8 mouse cellular contexts compared by ENCODE assay signal in genomic region chr3:135826684-135827249, GRCm38 (mm10). TPM values are rescaled to one million over a fixed set of nuclear protein-coding genes. Genes with fewer than 3 reads are reported as not detected.
DNase-seq lines count a peak whose midpoint lies in the region; ATAC-seq and TF ChIP-seq lines count a peak whose summit lies in the region.

No protein-coding gene starts in this region.

- TF ChIP-seq POLR2A in small intestine, adult 2 months (IDR thresholded peaks at IDR 0.05; ENCODE audit: low read depth, low read length) = no peak

- H3K4me1 ChIP-seq in forebrain, embryonic 11.5 days (replicated peaks; ENCODE audit: control insufficient read depth, insufficient read depth, low read length) = peaks cover 2% of the 10 kb centered on the region; the same call in 1 of the 2 replicates
- H3K4me1 ChIP-seq in liver, embryonic 12.5 days = peaks cover 52% of the 10 kb centered on the region
- no peaks in the 10 kb centered on the region; the same call in 1 of the 2 replicates for H3K4me1 ChIP-seq in small intestine, adult 2 months (ENCODE audit: control insufficient read depth, insufficient read depth, insufficient read length, low read length)

- H3K27ac ChIP-seq in left cerebral cortex, adult 2 months = peak overlapping the region; percentile 38
- H3K27ac ChIP-seq in forebrain, embryonic 11.5 days (ENCODE audit: low read depth, low read length) = peak overlapping the region; percentile 48; the same call in 1 of the 2 replicates
- peak overlapping the region; percentile 99 for H3K27ac ChIP-seq in liver, embryonic 12.5 days
- no peak overlapping the region for H3K27ac ChIP-seq in small intestine, adult 2 months (ENCODE audit: insufficient read depth, low read depth, low read length)

- no peaks in the 10 kb centered on the region for H3K36me3 ChIP-seq in forebrain, embryonic 11.5 days (ENCODE audit: control insufficient read depth, insufficient read depth, low read length)
- H3K36me3 ChIP-seq in liver, embryonic 12.5 days = peaks cover 29% of the 10 kb centered on the region
- H3K36me3 ChIP-seq in small intestine, adult 2 months (ENCODE audit: control insufficient read depth, insufficient read depth, low read length) = no peaks in the 10 kb centered on the region

- no peaks in the 10 kb centered on the region for H3K27me3 ChIP-seq in forebrain, embryonic 11.5 days (ENCODE audit: control insufficient read depth, insufficient read depth, low read length)
- H3K27me3 ChIP-seq in liver, embryonic 12.5 days (replicated peaks) = no peaks in the 10 kb centered on the region
- no peaks in the 10 kb centered on the region for H3K27me3 ChIP-seq in small intestine, adult 2 months (ENCODE audit: control insufficient read depth, insufficient read depth, low read length)

- intact Hi-C loops in left cerebral cortex, adult 2 months (cut with DNase I) = no loop called here
- intact Hi-C loops in left cerebral cortex, postnatal 36 days (cut with DNase I) = no loop called here

- peak overlapping the region; percentile 65 for H3K9ac ChIP-seq in forebrain, embryonic 11.5 days (ENCODE audit: low read length)
- H3K9ac ChIP-seq in liver, embryonic 12.5 days = peak overlapping the region; percentile 91

- ATAC-seq in forebrain, embryonic 11.5 days (replicated peaks; ENCODE audit: low FRiP score) = no peak
- ATAC-seq in liver, embryonic 12.5 days = no peak
- ATAC-seq in granulocyte monocyte progenitor cell, adult 5-6 weeks (replicated peaks; ENCODE audit: poor library complexity, severe bottlenecking) = no peak

- peak overlapping the region; percentile 64 for H3K4me3 ChIP-seq in left cerebral cortex, adult 2 months
- H3K4me3 ChIP-seq in forebrain, embryonic 11.5 days (ENCODE audit: low read depth, low read length) = peak overlapping the region; percentile 52
- peak overlapping the region; percentile 85 for H3K4me3 ChIP-seq in liver, embryonic 12.5 days
- peak overlapping the region; percentile 71 for H3K4me3 ChIP-seq in small intestine, adult 2 months (ENCODE audit: low read depth, low read length)

- WGBS in forebrain, embryonic 11.5 days = 22% methylated on average over 12 of the region's 12 CpGs
- WGBS in liver, embryonic 12.5 days (ENCODE audit: insufficient replicate concordance) = 6% methylated on average over 12 of the region's 12 CpGs
- WGBS in small intestine, adult 2 months = 13% methylated on average over 12 of the region's 12 CpGs

- TF ChIP-seq CTCF in left cerebral cortex, adult 2 months (IDR thresholded peaks at IDR 0.05) = no peak
- TF ChIP-seq CTCF in small intestine, adult 2 months (IDR thresholded peaks at IDR 0.05; ENCODE audit: extremely low read depth, insufficient read length, insufficient replicate concordance, low read depth, low read length) = no peak

- no peaks in the 10 kb centered on the region for H3K9me3 ChIP-seq in forebrain, embryonic 11.5 days (ENCODE audit: control insufficient read depth, low read length)
- H3K9me3 ChIP-seq in liver, embryonic 12.5 days (replicated peaks) = no peaks in the 10 kb centered on the region

- DNase-seq in left cerebral cortex, adult 2 months (ENCODE audit: extremely low spot score in 1 of 2, low spot score in 2 of 2) = no peak
- no peak for DNase-seq in left cerebral cortex, postnatal 36 days (ENCODE audit: low spot score in 2 of 2)
- DNase-seq in forebrain, embryonic 11.5 days (ENCODE audit: low spot score) = no peak
- no peak for DNase-seq in layer of hippocampus, postnatal 36 days
- no peak for DNase-seq in frontal cortex, adult 2 months (ENCODE audit: extremely low spot score in 1 of 2, low spot score in 1 of 2)

- peak overlapping the region; percentile 92 for H3K4me2 ChIP-seq in forebrain, embryonic 11.5 days (ENCODE audit: low read depth, low read length, severe bottlenecking)
- peak overlapping the region; percentile 90 for H3K4me2 ChIP-seq in liver, embryonic 12.5 days

RNA-seq across cellular contexts. Expression of gene Slc39a8, which starts 1.7 kb away (rescaled TPM):
- 1 to 10 TPM; 2.7 to 3.2 TPM for total RNA-seq in left cerebral cortex, adult 2 months (2021)
- total RNA-seq in left cerebral cortex, postnatal 36 days (2021) = 1 to 10 TPM; 2.6 to 4.2 TPM
- 21.2 and 22.4 TPM in 2 replicates for polyA plus RNA-seq in forebrain, embryonic 11.5 days (2014; fragmentation: Nextera tagmentation; extraction: Ambion mirVana)
- polyA plus RNA-seq in liver, embryonic 12.5 days (2016; fragmentation: Nextera tagmentation; extraction: Ambion mirVana) = 103 and 108 TPM in 2 replicates
- polyA plus RNA-seq in small intestine, adult 2 months (2012; rRNA removed) = 2.8 and 3.3 TPM in 2 replicates
- 5.8 and 10.4 TPM in 2 replicates for total RNA-seq in granulocyte monocyte progenitor cell, adult 5-6 weeks (2014; fragmentation: Nextera tagmentation)
- total RNA-seq in granulocyte monocyte progenitor cell, adult 5-6 weeks (2017) = 11.3 and 15.0 TPM in 2 replicates
- 1 to 10 TPM; 2.7 to 3.6 TPM for total RNA-seq in layer of hippocampus, postnatal 36 days (2021)
- polyA plus RNA-seq in frontal cortex, adult 2 months (2012; rRNA removed) = 3.4 and 3.8 TPM in 2 replicates
